Mouse (Mus musculus) heart, embryonic 13.5 days (tissue): ENCODE measurements at regions not wholly inside any gene's neighbourhood (a gene's known extent, or its start where the extent isn't known, plus 50 kb on each side); places are given as distances from the start of the nearest gene placed in this dataset.

Source experiments
- ATAC-seq: fragments of 200-750 bp; cut with Nextera tagmentation; 2 replicates; pipeline ENCODE4 v1.8.0; 2017; ENCODE audit warnings: moderate TSS enrichment; ENCODE audit not compliant: insufficient number of reproducible peaks, low FRiP score, low TSS enrichment; ENCODE audit errors: extremely low read depth
- H3K27ac ChIP-seq: fragments of 300-500 bp; sonication (generic); replicated peaks from 2 replicates; pipeline ENCODE4 v1.5.1; 2015; ENCODE audit warnings: moderate library complexity, mild to moderate bottlenecking, inconsistent platforms
- H3K27me3 ChIP-seq: fragments of 300-500 bp; sonication (generic); replicated peaks from 2 replicates; pipeline ENCODE4 v1.6.1; 2015; ENCODE audit warnings: mild to moderate bottlenecking, inconsistent platforms
- H3K36me3 ChIP-seq: fragments of 300-500 bp; sonication (generic); 2 replicates; pipeline ENCODE4 v1.6.1; 2015; ENCODE audit warnings: mild to moderate bottlenecking, inconsistent platforms
- H3K4me1 ChIP-seq: fragments of 300-500 bp; sonication (generic); 2 replicates; pipeline ENCODE4 v1.6.1; 2015; ENCODE audit warnings: inconsistent platforms
- H3K4me2 ChIP-seq: fragments of 300-500 bp; sonication (generic); 2 replicates; pipeline ENCODE4 v1.6.1; 2015; ENCODE audit warnings: inconsistent platforms, mild to moderate bottlenecking, moderate library complexity
- H3K4me3 ChIP-seq: fragments of 300-500 bp; sonication (generic); 2 replicates; pipeline ENCODE4 v1.5.1; 2015; ENCODE audit warnings: moderate library complexity, mild to moderate bottlenecking, inconsistent platforms
- H3K9ac ChIP-seq: fragments of 300-500 bp; sonication (generic); 2 replicates; pipeline ENCODE4 v1.6.1; 2015; ENCODE audit warnings: inconsistent platforms, mild to moderate bottlenecking, moderate library complexity
- H3K9me3 ChIP-seq: fragments of 300-500 bp; sonication (generic); 2 replicates; pipeline ENCODE4 v1.6.1; 2016; ENCODE audit warnings: inconsistent platforms
- WGBS: fragments of 180-500 bp; shearing (Covaris S2); methylation state at CpG from one replicate; pipeline ENCODE4 v1.1.7; 2015; ENCODE audit warnings: mixed read lengths; 5-methylcytosine and 5-hydroxymethylcytosine counted together

GRCm38 (mm10) chr5:45007930-45008329 is 208.4 kb upstream of the Ldb2 start:
- Histone ChIP-seq H3K4me3 (no peak overlapping the region), H3K36me3 (no peaks in the 10 kb centered on the region), H3K4me1 (no peaks in the 10 kb centered on the region), H3K27ac (no peak overlapping the region), H3K9ac (no peak overlapping the region), H3K9me3 (no peaks in the 10 kb centered on the region), H3K27me3 (no peaks in the 10 kb centered on the region), H3K4me2 (no peak overlapping the region)
- WGBS = 65% methylated on average over 2 of the region's 2 CpGs
- ATAC-seq = no peak

GRCm38 (mm10) chr5:45000996-45001395 is 201.5 kb upstream of the Ldb2 start:
- Histone ChIP-seq H3K4me1 (no peaks in the 10 kb centered on the region), H3K27ac (no peak overlapping the region), H3K9me3 (no peaks in the 10 kb centered on the region), H3K27me3 (no peaks in the 10 kb centered on the region), H3K9ac (no peak overlapping the region), H3K36me3 (no peaks in the 10 kb centered on the region), H3K4me2 (no peak overlapping the region), H3K4me3 (no peak overlapping the region)
- ATAC-seq = no peak

- Histone ChIP-seq H3K9ac (no peak overlapping the region), H3K4me1 (no peaks in the 10 kb centered on the region), H3K4me3 (no peak overlapping the region), H3K9me3 (no peaks in the 10 kb centered on the region), H3K27me3 (no peaks in the 10 kb centered on the region), H3K36me3 (no peaks in the 10 kb centered on the region), H3K4me2 (no peak overlapping the region), H3K27ac (no peak overlapping the region)
- no peak for ATAC-seq
- WGBS = 53% methylated on average over 3 of the region's 3 CpGs
Measured at GRCm38 (mm10) chr5:44999032-44999431, 199.6 kb upstream of the Ldb2 start.

GRCm38 (mm10) chr5:44975456-44976195 is 176.1 kb upstream of the Ldb2 start:
- no peak for ATAC-seq
- 0 out of 2 replicates have a peak overlapping the region, but pooled peaks have one; percentile 3 for H3K27ac ChIP-seq
- no peaks in the 10 kb centered on the region for H3K9me3 ChIP-seq
- no peak overlapping the region for H3K4me3 ChIP-seq
- no peak overlapping the region for H3K9ac ChIP-seq
- H3K36me3 ChIP-seq = no peaks in the 10 kb centered on the region
- 28% methylated on average over 9 of the region's 9 CpGs for WGBS
- H3K27me3 ChIP-seq = no peaks in the 10 kb centered on the region
- no peak overlapping the region for H3K4me2 ChIP-seq
- peaks cover 7% of the 10 kb centered on the region; the same call in 1 of the 2 replicates for H3K4me1 ChIP-seq

- ATAC-seq = no peak
- Histone ChIP-seq H3K4me2 (no peak overlapping the region), H3K4me3 (no peak overlapping the region), H3K27ac (no peak overlapping the region), H3K4me1 (peaks cover 6% of the 10 kb centered on the region; the same call in 1 of the 2 replicates), H3K36me3 (no peaks in the 10 kb centered on the region), H3K9ac (no peak overlapping the region), H3K9me3 (no peaks in the 10 kb centered on the region; the same call in 1 of the 2 replicates), H3K27me3 (no peaks in the 10 kb centered on the region)
- WGBS = 45% methylated on average over 7 of the region's 7 CpGs
Measured at GRCm38 (mm10) chr5:44943023-44943921, 143.8 kb upstream of the Ldb2 start.

- H3K27ac ChIP-seq = no peak overlapping the region
- no peaks in the 10 kb centered on the region for H3K36me3 ChIP-seq
- WGBS = 58% methylated on average over 2 of the region's 2 CpGs
- no peak overlapping the region for H3K4me3 ChIP-seq
- no peak overlapping the region for H3K9ac ChIP-seq
- H3K27me3 ChIP-seq = no peaks in the 10 kb centered on the region
- no peaks in the 10 kb centered on the region; the same call in 1 of the 2 replicates for H3K9me3 ChIP-seq
- peaks cover 6% of the 10 kb centered on the region; the same call in 1 of the 2 replicates for H3K4me1 ChIP-seq
- no peak for ATAC-seq
- no peak overlapping the region for H3K4me2 ChIP-seq
Measured at GRCm38 (mm10) chr5:44942575-44942974, 143.1 kb upstream of the Ldb2 start.

- WGBS = 27% methylated on average over 2 of the region's 2 CpGs
- H3K27ac ChIP-seq = no peak overlapping the region
Measured at GRCm38 (mm10) chr5:44925476-44925875, 126.0 kb upstream of the Ldb2 start.

GRCm38 (mm10) chr5:44922129-44922775 is 122.8 kb upstream of the Ldb2 start:
- no peak overlapping the region for H3K4me2 ChIP-seq
- H3K36me3 ChIP-seq = no peaks in the 10 kb centered on the region
- no peak overlapping the region for H3K9ac ChIP-seq
- H3K27me3 ChIP-seq = no peaks in the 10 kb centered on the region
- no peaks in the 10 kb centered on the region for H3K4me1 ChIP-seq
- H3K4me3 ChIP-seq = no peak overlapping the region
- no peak overlapping the region for H3K27ac ChIP-seq
- H3K9me3 ChIP-seq = no peaks in the 10 kb centered on the region
- no peak for ATAC-seq
- 51% methylated on average over 2 of the region's 2 CpGs for WGBS

More at GRCm38 (mm10) chr5:44925476-44925875, 126.0 kb upstream of the Ldb2 start:
- Histone ChIP-seq H3K27me3 (no peaks in the 10 kb centered on the region), H3K36me3 (no peaks in the 10 kb centered on the region), H3K9me3 (no peaks in the 10 kb centered on the region), H3K4me2 (no peak overlapping the region), H3K4me3 (no peak overlapping the region), H3K4me1 (no peaks in the 10 kb centered on the region), H3K9ac (no peak overlapping the region)
- ATAC-seq = no peak

GRCm38 (mm10) chr5:44917816-44918213 is 118.3 kb upstream of the Ldb2 start:
- WGBS = 84% methylated on average over 6 of the region's 6 CpGs
- ATAC-seq = no peak

GRCm38 (mm10) chr5:44917173-44917815 is 117.8 kb upstream of the Ldb2 start:
- Histone ChIP-seq H3K4me3 (no peak overlapping the region), H3K9ac (no peak overlapping the region), H3K27ac (no peak overlapping the region), H3K9me3 (no peaks in the 10 kb centered on the region), H3K4me2 (no peak overlapping the region), H3K27me3 (no peaks in the 10 kb centered on the region), H3K36me3 (no peaks in the 10 kb centered on the region), H3K4me1 (no peaks in the 10 kb centered on the region)
- ATAC-seq = no peak
- WGBS = 76% methylated on average over 16 of the region's 16 CpGs

More at GRCm38 (mm10) chr5:44917816-44918213, 118.3 kb upstream of the Ldb2 start:
- Histone ChIP-seq H3K4me3 (no peak overlapping the region), H3K9ac (no peak overlapping the region), H3K4me1 (no peaks in the 10 kb centered on the region), H3K9me3 (no peaks in the 10 kb centered on the region), H3K27ac (no peak overlapping the region), H3K36me3 (no peaks in the 10 kb centered on the region), H3K4me2 (no peak overlapping the region), H3K27me3 (no peaks in the 10 kb centered on the region)

GRCm38 (mm10) chr5:44902541-44902940 is 103.1 kb upstream of the Ldb2 start:
- Histone ChIP-seq H3K9ac (no peak overlapping the region), H3K27ac (no peak overlapping the region), H3K9me3 (no peaks in the 10 kb centered on the region), H3K4me3 (no peak overlapping the region), H3K27me3 (no peaks in the 10 kb centered on the region), H3K4me1 (no peaks in the 10 kb centered on the region; the same call in 1 of the 2 replicates), H3K36me3 (no peaks in the 10 kb centered on the region), H3K4me2 (no peak overlapping the region)
- 50% methylated on average over 6 of the region's 6 CpGs for WGBS
- no peak for ATAC-seq
